Mouse (Mus musculus) kidney, adult 2 months (tissue): ENCODE measurements around the gene Syn1.

Experiments
- CTCF ChIP-seq: fragments of 200-500 bp; conservative IDR thresholded peaks from 2 replicates; pipeline ENCODE4 v1.5.1; 2011; ENCODE audit warnings: low read depth, mild to moderate bottlenecking, control low read depth, low read length, moderate library complexity, mixed read lengths; ENCODE audit not compliant: insufficient read depth, insufficient read length
- POLR2A ChIP-seq: fragments of 200-500 bp; IDR thresholded peaks from one replicate; pipeline ENCODE4 v1.6.1; 2011; ENCODE audit warnings: low read depth, low read length, control low read depth

DNA sequence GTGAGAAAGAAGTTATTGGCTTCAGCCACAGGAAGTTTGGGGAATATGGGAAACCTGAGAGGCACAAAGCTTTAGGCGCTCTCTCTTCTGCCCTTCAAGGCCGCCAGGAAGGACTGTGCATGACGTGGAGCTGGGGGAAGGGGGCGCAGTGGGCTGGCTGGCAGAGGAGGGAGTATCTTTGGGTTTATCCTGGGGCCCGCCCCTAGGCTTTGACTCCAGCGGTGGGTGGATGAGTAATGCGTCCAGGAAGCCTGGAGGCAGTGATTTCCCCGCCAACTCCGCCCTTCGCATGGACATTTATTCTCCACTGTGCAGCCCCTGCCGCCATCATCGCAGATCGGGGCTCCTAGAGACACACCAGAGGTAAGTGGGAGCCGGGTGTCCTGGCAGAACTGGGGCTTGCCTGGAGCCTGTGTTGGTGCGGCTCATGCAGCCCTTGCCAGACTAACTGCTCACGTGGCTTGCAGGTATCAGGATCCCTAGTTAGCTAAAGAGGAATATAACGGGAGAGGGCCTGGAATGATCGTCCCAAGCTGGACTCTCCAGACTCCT is 50.8 kb downstream of the Syn1 start, which contains the start of gene Timp1:
- no peak for TF ChIP-seq CTCF
- no peak for TF ChIP-seq POLR2A
